Mouse (Mus musculus) embryonic fibroblast, embryonic 13.5 days (primary cell): ENCODE measurements around the gene Psmd1. TPM values are rescaled to one million over a fixed set of nuclear protein-coding genes. Genes with fewer than 3 reads are reported as not detected.

Experiments
- H3K27ac ChIP-seq: 2 replicates; pipeline ENCODE4 v1.5.1; 2012; ENCODE audit warnings: low read length, control low read depth, inconsistent platforms; ENCODE audit not compliant: insufficient read depth
- H3K4me1 ChIP-seq: 2 replicates; pipeline ENCODE4 v1.6.1; 2011; ENCODE audit warnings: low read length; ENCODE audit not compliant: control insufficient read depth, insufficient read depth
- H3K4me3 ChIP-seq: 2 replicates; pipeline ENCODE4 v1.5.1; 2011; ENCODE audit warnings: mild to moderate bottlenecking, control low read depth, low read length; ENCODE audit not compliant: insufficient read depth
- CTCF ChIP-seq: IDR thresholded peaks from 2 replicates; pipeline ENCODE4 v1.5.1; 2011; ENCODE audit warnings: mild to moderate bottlenecking, control low read depth, low read length, moderate library complexity, borderline replicate concordance; ENCODE audit not compliant: insufficient read depth
- POLR2A ChIP-seq: IDR thresholded peaks from 2 replicates; pipeline ENCODE4 v1.6.1; 2011; ENCODE audit warnings: low read depth, mild to moderate bottlenecking, control low read depth, low read length, moderate library complexity
- polyA plus RNA-seq: library from polyadenylated mRNA; stranded (reverse); fragments of >200 nt; gene quantifications from 2 replicates; pipeline ENCODE4 v1.2.4, GENCODE M21; 2011; ENCODE audit warnings: low read depth; ENCODE audit not compliant: missing spikeins, insufficient read length

Psmd1 gene
- polyA plus RNA-seq, 1 experiment: 115 TPM

- no peak overlapping the region for H3K27ac ChIP-seq
- no peak for TF ChIP-seq CTCF
- TF ChIP-seq POLR2A: no peak
- peak overlapping the region; percentile 65 for H3K4me3 ChIP-seq
- 0 out of 2 replicates have a peak, but pooled peaks cover 3% of the 10 kb centered on the region for H3K4me1 ChIP-seq
Observed at GRCm38 (mm10) chr1:86154824-86155164, 90.6 kb downstream of the Psmd1 start.

DNA sequence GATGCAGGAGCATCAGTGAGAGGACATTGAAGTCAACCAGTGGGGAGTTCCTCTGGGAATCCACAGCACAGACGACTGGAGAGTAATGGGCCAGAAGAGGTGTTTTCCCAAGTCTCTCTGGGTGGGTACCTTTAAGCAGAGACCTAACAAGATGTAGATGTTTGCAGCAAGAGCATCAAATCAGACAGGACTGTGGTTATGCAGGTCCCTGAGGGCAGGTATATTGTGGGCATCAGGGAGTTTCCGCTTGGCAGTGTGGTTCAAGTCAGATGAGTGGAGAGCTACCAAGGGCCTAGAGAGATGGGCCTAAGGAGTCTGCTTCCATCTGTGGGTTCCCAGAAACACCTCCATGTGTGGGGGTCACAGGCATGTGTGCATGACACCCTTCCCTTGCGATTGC, 91.9 kb downstream of the Psmd1 start:
- H3K4me3 ChIP-seq: no peak overlapping the region
- TF ChIP-seq CTCF (no peak), POLR2A (no peak)
- H3K4me1 ChIP-seq: 0 out of 2 replicates have a peak, but pooled peaks cover 3% of the 10 kb centered on the region
- H3K27ac ChIP-seq: no peak overlapping the region

- TF ChIP-seq POLR2A (no peak), CTCF (no peak)
- Histone ChIP-seq H3K27ac (no peak overlapping the region), H3K4me3 (no peak overlapping the region), H3K4me1 (0 out of 2 replicates have a peak, but pooled peaks cover 3% of the 10 kb centered on the region)
Observed at GRCm38 (mm10) chr1:86156595-86156994, 92.4 kb downstream of the Psmd1 start.

DNA sequence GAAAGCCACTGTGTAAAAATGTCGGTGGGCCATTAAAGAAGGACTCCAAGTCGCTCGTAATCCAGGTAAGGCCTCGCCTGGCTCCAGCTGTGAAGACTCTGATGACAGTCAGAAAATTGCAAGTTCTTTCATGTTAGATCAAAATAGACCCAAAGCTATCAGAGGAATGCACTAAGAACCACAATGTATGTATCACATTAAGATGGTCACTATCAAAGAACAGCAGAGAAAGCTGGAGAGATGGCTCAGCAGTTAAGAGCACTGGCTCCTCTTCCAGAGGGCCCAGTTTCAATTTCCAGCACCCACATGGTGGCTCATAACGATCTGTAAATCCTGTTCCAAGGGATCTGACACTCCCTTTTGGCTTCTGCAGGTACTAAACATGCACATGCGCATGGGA, 95.9 kb downstream of the Psmd1 start:
- H3K27ac ChIP-seq: no peak overlapping the region
- no peak overlapping the region for H3K4me3 ChIP-seq
- TF ChIP-seq POLR2A (no peak), CTCF (no peak)
- 0 out of 2 replicates have a peak, but pooled peaks cover 3% of the 10 kb centered on the region for H3K4me1 ChIP-seq

GRCm38 (mm10) chr1:86160479-86160878, 96.3 kb downstream of the Psmd1 start:
- TF ChIP-seq POLR2A: no peak
- no peak for TF ChIP-seq CTCF
- no peak overlapping the region for H3K4me3 ChIP-seq
- no peak overlapping the region for H3K27ac ChIP-seq
- H3K4me1 ChIP-seq: no peaks in the 10 kb centered on the region

DNA sequence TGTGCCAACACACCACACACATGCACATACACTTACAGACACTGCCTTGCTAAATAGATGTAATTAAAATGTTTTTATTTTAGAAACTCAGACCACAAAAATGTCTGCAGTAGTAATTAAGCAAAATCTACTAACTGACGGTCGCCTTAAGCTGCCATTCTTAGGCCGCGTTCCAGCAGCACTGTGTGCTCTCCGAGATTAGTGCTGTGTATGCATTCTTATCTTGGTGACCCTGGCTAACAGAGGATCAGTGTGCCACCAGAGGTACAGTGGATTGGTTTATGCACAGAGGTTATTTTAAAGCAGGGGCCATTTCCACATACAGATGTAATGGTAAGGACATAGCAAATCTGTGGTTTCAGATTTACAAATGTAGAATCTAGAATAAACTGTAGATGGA, 96.9 kb downstream of the Psmd1 start:
- Histone ChIP-seq H3K4me3 (no peak overlapping the region), H3K27ac (no peak overlapping the region), H3K4me1 (no peaks in the 10 kb centered on the region)
- TF ChIP-seq CTCF (no peak), POLR2A (no peak)

- Histone ChIP-seq H3K27ac (no peak overlapping the region), H3K4me3 (no peak overlapping the region), H3K4me1 (no peaks in the 10 kb centered on the region)
- TF ChIP-seq CTCF (no peak), POLR2A (no peak)
Observed at GRCm38 (mm10) chr1:86174602-86175001, 110.4 kb downstream of the Psmd1 start.

GRCm38 (mm10) chr1:86176066-86176465, 111.9 kb downstream of the Psmd1 start:
- no peak overlapping the region for H3K4me3 ChIP-seq
- H3K27ac ChIP-seq: no peak overlapping the region
- TF ChIP-seq CTCF: no peak
- no peak for TF ChIP-seq POLR2A
- H3K4me1 ChIP-seq: no peaks in the 10 kb centered on the region

- Histone ChIP-seq H3K4me1 (no peaks in the 10 kb centered on the region), H3K27ac (no peak overlapping the region), H3K4me3 (no peak overlapping the region)
- TF ChIP-seq POLR2A (no peak), CTCF (peak; percentile 97)
Observed at GRCm38 (mm10) chr1:86178462-86179253, 114.5 kb downstream of the Psmd1 start.

DNA sequence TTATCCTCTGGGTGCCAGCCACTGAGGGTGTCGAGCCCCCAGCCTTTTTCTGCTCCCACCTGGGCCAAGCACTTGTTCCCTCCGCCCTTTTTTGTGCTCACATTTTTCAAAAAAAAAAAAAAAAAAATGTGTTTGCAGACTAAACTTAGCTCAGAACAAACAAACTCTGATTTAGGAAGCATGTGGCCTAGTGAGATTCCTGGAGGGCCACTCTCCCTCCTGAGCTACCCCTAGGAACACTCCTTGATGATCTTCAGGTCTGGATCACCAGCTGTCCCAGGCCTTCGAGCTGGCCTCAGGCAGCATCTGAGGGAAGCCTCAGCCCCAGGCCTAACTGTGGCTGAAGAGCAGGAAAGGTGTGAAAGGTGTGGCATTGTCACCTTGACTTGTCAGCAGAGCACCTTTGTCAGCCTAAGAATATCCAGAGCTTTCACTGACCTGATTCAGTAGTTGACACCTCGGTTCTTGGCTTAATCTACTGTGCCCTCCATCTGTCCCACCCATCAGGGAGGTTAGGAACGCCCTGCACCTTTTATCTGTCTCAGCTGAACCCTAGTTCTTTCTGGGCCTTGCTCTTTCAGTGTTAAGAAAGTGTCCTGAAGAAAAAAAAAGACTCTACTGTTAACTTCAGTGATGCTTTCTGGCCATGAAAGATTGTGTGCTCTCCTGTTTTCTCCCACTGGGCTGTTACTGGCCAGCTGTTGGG, 118.0 kb downstream of the Psmd1 start:
- Histone ChIP-seq H3K4me3 (no peak overlapping the region), H3K4me1 (no peaks in the 10 kb centered on the region), H3K27ac (no peak overlapping the region)
- TF ChIP-seq CTCF (no peak), POLR2A (no peak)

DNA sequence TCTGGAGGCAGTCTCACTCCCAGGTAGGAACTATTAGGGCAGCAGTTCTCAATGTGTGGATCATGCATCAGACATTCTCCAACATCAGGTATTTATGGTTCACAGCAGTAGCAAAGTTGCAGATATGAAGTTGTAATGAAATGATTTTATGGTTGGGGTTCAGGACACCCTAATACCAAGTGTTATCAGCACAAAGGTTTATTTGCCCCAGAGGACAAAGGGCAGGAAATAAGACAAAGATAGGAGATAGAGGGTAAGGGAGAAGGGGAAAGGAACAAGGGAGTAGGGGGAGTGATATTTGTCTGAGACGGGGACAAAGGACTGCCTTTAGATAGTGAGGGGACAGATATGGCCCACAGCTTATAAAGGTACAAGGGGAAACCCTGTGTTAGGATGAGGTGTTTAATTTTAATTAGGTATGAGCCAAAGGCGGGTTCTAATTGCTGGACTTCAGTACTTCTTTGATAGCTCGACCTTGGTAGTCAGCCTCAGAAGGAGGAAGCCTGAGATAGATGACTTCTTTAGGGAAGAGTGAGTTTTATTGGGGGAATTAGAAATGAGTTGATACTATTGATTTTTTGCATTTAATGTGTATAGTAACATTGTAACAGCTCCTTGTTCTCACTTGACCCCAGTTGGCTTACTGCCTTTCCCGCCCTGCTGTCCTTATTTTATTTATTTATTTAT, 119.5 kb downstream of the Psmd1 start:
- Histone ChIP-seq H3K4me1 (no peaks in the 10 kb centered on the region), H3K4me3 (no peak overlapping the region), H3K27ac (no peak overlapping the region)
- TF ChIP-seq CTCF (no peak), POLR2A (no peak)
